Mouse (Mus musculus) embryonic fibroblast, embryonic 13.5 days (primary cell): Measurements from ENCODE around the gene Pgk1.

Experiments
- CTCF ChIP-seq: IDR thresholded peaks from 2 replicates; pipeline ENCODE4 v1.5.1; 2011; ENCODE audit warnings: mild to moderate bottlenecking, control low read depth, low read length, moderate library complexity, borderline replicate concordance; ENCODE audit not compliant: insufficient read depth
- POLR2A ChIP-seq: IDR thresholded peaks from 2 replicates; pipeline ENCODE4 v1.6.1; 2011; ENCODE audit warnings: low read depth, mild to moderate bottlenecking, control low read depth, low read length, moderate library complexity

DNA sequence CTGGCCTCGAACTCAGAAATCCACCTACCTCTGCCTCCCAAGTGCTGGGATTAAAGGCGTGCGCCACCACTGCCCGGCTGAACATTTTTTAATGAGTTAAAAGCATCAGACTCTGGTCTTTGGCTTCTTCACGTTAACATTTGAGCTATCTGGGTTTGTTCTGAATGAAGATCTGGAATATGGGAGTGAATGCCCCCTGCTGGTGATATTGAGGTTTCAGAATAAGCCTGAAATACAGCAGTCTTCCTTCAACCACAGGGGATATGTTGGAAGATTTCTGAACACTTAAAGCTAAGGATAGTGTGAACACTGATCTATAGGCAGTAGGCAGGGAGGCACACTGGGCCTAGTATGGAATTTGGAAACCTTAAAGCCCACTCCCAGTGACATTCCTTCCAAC, 12.0 kb downstream of the Pgk1 start:
- TF ChIP-seq POLR2A, result no peak
- no peak for TF ChIP-seq CTCF
